Mouse (Mus musculus): ENCODE measurements around the gene Cpeb2.

GRCm38 (mm10) chr5:43232149-43232479, 856 bp upstream of the Cpeb2 start:
- TF ChIP-seq CTCF (IDR thresholded peaks at IDR 0.05; ENCODE audit: control insufficient read depth, insufficient read depth, low read length) = no peak
- TF ChIP-seq POLR2A (IDR thresholded peaks at IDR 0.05; ENCODE audit: borderline replicate concordance, control insufficient read depth, low read depth, low read length) = no peak
